Mouse (Mus musculus): Measurements from ENCODE around the gene Tmem74b. TPM values are rescaled to one million over a fixed set of nuclear protein-coding genes. Genes with fewer than 3 reads are reported as not detected.

Gene Tmem74b
- polyA plus RNA-seq, 1 experiment: not detected

DNA sequence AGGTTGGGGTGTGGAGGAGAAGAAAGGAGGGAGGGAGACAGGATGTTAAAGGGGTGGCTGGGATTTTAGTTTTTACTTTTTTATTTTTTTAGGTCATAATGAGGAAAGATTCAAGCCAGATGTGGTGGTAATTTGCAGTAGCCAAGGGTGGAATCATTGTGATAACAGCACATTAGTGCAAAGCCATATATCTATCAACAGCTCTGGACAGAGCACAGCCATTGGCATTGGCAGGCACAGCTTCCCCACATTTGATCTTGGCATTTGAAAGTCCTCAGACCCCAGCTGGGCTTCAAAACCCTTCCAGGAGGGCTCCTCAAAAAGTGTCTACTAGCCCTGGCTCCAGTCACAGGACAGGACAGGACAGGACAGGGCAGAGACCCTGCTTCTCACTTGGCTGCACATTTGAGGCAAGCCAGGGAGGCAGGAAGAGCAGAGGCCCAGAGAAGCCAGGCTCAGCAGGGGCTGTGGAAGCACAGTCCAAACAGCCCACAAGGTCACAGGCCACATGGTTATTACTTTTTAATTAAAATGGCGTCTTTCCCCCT lies 57.1 kb downstream of the Tmem74b start:
- Histone ChIP-seq H3K4me3 (ENCODE audit: low read depth, low read length) (no peak overlapping the region), H3K9ac (ENCODE audit: low read depth, poor library complexity, severe bottlenecking) (no peak overlapping the region), H3K27me3 (ENCODE audit: control insufficient read depth, insufficient read depth, low read length, poor library complexity, severe bottlenecking) (no peaks in the 10 kb centered on the region), H3K9me3 (replicated peaks; ENCODE audit: control insufficient read depth, insufficient read depth, low read length, poor library complexity, severe bottlenecking) (0 out of 2 replicates have a peak, but pooled peaks cover 7% of the 10 kb centered on the region), H3K27ac (ENCODE audit: insufficient read depth, low read length) (no peak overlapping the region), H3K4me1 (ENCODE audit: control insufficient read depth, insufficient read depth, low read length) (no peaks in the 10 kb centered on the region), H3K36me3 (ENCODE audit: control insufficient read depth, insufficient read depth, low read length, poor library complexity, severe bottlenecking) (no peaks in the 10 kb centered on the region)
- no peak for TF ChIP-seq CTCF (IDR thresholded peaks at IDR 0.05; ENCODE audit: low read depth, low read length)

Other genes with a start within 250 kb of the Tmem74b start
- not detected in 2 replicates for gene 4921509C19Rik, start 225.9 kb upstream of the Tmem74b start, polyA plus RNA-seq (2011; ENCODE audit: insufficient read depth, insufficient read length, low read depth, missing spikeins)
- 136 and 137 TPM in 2 replicates for gene Nsfl1c, start 207.8 kb upstream of the Tmem74b start, polyA plus RNA-seq (2011; ENCODE audit: insufficient read depth, insufficient read length, low read depth, missing spikeins)
- gene Fkbp1a, start 159.5 kb upstream of the Tmem74b start, polyA plus RNA-seq (2011; ENCODE audit: insufficient read depth, insufficient read length, low read depth, missing spikeins): 363 and 374 TPM in 2 replicates
- 1.1 and 2.6 TPM in 2 replicates for gene Sdcbp2, start 129.4 kb upstream of the Tmem74b start, polyA plus RNA-seq (2011; ENCODE audit: insufficient read depth, insufficient read length, low read depth, missing spikeins)
- 0.88 and 1.5 TPM in 2 replicates for gene Snph, start 69.4 kb upstream of the Tmem74b start, polyA plus RNA-seq (2011; ENCODE audit: insufficient read depth, insufficient read length, low read depth, missing spikeins)
- gene Rad21l, start 33.5 kb upstream of the Tmem74b start, polyA plus RNA-seq (2011; ENCODE audit: insufficient read depth, insufficient read length, low read depth, missing spikeins): 0.41 TPM in 1 of 2 replicates, not detected in the other
- 34.1 and 38.5 TPM in 2 replicates for gene Psmf1, start 42.2 kb downstream of the Tmem74b start, polyA plus RNA-seq (2011; ENCODE audit: insufficient read depth, insufficient read length, low read depth, missing spikeins)
- 0.25 and 0.75 TPM in 2 replicates for gene Rspo4, start 140.9 kb downstream of the Tmem74b start, polyA plus RNA-seq (2011; ENCODE audit: insufficient read depth, insufficient read length, low read depth, missing spikeins)
- gene Angpt4, start 209.2 kb downstream of the Tmem74b start, polyA plus RNA-seq (2011; ENCODE audit: insufficient read depth, insufficient read length, low read depth, missing spikeins): 0.25 TPM in 1 of 2 replicates, not detected in the other